Mouse (Mus musculus) gonadal fat pad, adult 2 months (tissue): ENCODE results near the gene P3h4. TPM values are rescaled to one million over a fixed set of nuclear protein-coding genes. Genes with fewer than 3 reads are reported as not detected.
A peak's percentile ranks its signal among the peaks of the same experiment; 100 is the strongest.

ENCODE experiments used
- DNase-seq: peaks from one replicate; pipeline ENCODE4 v3.0.0-alpha.2; 2012; ENCODE audit warnings: low read depth
- polyA plus RNA-seq: library from polyadenylated mRNA; depleted of rRNA; stranded (reverse); fragments of >200 nt; gene quantifications from 2 replicates; pipeline ENCODE4 v1.2.3, GENCODE M21; 2012

P3h4 gene
- polyA plus RNA-seq, 1 experiment: 35.4 TPM

DNA sequence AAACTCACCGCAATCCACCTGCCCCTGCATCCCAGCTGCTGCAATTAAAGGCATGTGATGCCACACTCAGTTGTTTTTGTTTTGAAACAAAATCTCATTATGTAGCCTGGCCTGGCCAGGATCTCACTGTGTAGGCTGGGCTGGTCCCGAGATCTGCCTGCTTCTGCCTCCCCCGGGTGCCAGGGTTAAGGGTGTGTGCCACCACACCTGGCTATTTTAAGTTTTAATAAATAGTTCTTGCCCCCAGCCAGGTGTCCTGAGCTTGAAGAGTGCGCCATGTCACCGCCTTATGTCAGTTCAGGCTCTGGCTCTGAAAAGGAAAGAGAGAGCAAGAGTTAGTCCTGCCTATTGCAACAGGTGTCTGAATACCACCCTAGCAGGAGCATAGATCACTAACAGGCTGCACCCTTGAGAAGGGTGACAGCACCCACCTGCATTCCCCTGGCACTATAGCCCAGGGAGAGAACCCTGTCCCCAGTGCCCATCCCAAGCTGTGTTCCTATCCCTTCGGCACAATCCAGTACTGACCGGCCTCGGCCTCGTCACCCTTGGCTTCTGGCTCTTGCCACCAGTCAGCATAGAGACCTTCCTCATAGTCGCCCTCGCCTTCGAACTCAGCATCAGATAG is 5.7 kb downstream of the P3h4 start:
- DNase-seq: no peak

DNA sequence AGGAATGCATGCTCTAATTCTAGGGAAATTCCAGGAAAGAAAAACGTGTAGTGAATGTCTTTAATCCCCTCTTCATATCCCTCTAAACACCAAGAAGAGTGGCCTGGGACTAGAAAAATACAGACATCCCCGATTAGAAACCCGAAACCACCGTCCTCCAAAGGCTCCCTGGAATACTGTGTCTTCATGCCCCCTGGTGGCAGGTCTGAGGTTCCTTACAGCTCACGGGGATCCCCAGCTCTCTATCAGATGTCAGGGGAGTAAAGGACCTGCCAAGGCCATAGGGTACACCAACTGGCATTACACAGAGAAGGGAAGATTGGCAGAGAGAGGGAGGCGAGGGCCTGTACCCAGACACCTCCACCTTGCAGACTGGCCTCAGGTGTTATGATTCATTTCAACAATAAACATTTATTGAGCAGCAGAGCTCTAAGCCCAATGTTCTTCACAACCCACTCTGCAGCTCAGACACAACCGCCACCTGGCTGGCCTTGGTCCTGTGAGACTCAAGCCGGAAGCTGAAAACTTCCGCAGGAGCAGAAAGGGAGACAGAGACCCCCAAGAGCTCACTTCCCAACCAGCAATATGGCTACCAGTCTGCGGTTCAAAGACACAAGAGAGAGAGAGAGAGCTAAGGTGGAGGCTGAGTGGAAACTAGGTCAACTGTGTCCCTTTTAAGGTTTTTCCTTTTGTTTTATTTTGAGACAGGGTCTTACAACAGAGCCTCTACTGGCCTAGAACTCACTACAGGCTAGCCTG is 6.4 kb downstream of the P3h4 start:
- DNase-seq: no peak

DNA sequence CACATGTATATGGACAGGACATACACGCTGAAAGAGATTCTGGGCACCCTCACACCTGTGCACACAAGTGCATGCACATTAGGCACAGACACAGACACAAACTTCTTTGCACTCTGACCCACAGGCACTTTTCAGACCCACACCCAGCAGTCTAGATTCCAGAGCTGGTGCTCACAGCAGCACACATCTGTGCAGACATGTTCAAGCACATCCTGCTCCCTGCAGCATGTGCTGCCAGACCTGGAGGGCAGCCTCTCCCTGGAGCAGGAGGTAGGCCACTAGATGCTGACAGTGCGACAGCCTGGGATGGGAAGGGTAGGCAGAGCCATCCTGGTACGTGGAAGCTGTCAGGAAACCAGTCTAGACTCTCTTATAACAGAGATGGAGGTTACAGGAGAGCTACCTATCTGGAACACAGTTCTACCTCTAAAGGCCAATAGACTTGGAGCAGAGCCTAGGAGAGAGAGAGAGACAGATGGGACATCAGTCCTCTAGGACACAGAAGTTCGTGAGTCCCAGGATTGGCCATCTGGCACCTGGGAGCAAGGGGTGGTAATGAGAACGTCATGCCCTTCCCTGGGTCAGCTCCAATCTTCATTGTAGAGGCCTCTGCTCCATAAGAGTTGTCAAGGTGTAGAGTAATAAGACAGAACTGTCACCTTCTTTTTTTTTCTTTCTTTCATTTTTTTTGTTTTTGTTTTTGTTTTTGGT is 7.5 kb downstream of the P3h4 start:
- no peak for DNase-seq

GRCm38 (mm10) chr11:100406273-100406672 is 8.4 kb downstream of the P3h4 start:
- DNase-seq: no peak

GRCm38 (mm10) chr11:100404456-100405074 is 10.1 kb downstream of the P3h4 start:
- no peak for DNase-seq

DNA sequence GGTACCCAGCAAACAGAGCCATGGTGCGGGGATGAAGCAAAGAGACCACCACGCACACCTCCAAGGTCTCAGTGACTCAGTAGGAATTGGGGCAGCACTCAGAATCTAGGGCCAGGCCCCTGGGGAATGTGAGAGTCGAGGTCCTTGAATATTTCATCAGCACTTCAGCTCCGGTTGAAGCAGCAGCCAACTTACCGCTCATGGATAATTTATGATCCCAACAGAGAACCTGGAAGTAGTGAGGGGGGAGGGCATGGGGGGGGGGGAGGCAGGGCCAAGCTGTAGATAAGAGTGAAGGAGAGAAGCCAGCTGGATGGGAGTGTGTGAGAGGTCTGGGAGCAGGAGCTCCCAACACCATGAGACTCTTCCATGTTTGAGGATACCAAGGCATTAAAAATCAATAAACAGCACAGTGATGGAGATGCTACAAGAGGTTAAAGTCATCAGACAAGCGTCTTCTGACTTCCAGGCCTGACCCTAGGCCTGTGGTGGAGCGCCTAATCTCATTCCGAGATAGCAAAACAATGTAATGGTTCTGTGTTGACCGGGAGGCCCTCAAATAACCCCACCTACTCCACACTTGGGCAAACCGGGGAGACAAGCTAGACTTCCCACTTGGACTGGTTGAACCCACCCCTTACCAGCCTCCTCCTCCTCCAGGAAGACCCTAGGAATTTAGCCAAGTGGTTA is 11.0 kb downstream of the P3h4 start:
- DNase-seq: no peak

GRCm38 (mm10) chr11:100402682-100403081 is 12.0 kb downstream of the P3h4 start:
- no peak for DNase-seq

- DNase-seq: no peak
These were observed 12.4 kb downstream of the P3h4 start for GRCm38 (mm10) chr11:100402240-100402639.

DNA sequence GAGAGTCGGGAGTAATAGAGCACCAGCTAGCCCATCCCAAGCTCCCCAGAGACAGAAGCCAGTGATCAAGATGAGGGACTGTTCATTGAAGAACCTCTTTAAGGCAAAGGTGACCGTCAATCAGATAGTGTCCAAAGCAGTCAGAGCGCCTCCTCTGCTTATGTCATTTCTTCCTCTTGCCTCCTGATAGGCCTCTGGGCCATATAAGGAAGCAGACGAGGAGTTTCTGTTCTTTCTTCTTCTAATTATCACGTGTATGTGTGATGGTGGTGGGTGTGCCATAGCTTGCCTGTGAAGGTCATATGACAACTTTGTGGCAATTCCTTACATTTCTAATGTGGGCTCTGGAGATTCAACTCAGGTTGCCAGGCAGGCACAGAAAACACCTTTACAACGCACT is 13.8 kb downstream of the P3h4 start:
- DNase-seq: no peak

GRCm38 (mm10) chr11:100399727-100400538 is 14.7 kb downstream of the P3h4 start:
- no peak for DNase-seq

- no peak for DNase-seq
These were observed 15.3 kb downstream of the P3h4 start for GRCm38 (mm10) chr11:100399320-100399719.

GRCm38 (mm10) chr11:100398517-100398916 is 16.1 kb downstream of the P3h4 start:
- DNase-seq: no peak

DNA sequence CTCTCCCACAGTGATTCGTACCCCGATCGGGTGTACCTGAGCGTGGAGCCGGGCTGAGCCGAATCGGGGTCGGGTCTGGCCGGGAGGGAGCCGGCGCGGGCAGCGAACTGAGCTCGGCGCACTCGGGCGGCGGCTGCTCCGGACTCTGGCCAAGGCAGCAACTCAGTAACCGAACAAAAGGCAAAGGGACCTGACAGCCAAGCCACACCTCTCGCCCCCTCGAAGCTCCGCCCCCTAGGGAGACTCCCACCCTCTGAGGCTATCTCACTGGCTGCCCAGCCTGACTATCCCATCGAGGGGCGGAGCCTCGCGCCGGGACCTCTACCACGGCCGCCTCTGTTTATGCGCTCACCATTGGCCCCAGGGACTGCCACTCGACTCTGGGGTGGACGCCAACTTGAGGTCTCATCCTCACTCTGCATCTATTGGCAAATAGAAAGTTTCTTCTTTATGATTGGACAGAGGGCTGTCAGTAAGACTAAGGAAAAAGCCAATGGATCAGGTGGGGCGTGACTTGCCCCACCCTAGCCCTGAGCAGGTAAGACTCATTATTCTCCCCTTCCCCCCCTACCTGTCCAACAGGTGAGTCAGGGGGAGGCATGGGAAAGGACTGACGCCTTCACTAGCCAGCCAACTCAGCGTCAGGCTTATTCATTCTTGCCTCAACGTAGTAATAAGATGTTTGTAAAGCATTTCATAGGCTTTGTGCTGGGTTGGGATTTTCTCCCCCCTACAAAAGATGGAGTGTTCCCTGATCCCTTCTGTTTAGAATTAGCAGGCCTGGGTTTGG is 16.8 kb downstream of the P3h4 start, which contains the start of gene Jup:
TSS of gene Jup (minus strand) at position 164 of the 790 bp plus-strand sequence.
- peak; percentile 98 for DNase-seq

GRCm38 (mm10) chr11:100396886-100397599 is 17.6 kb downstream of the P3h4 start:
- DNase-seq: no peak

- DNase-seq: no peak
These were observed 18.6 kb downstream of the P3h4 start for GRCm38 (mm10) chr11:100395861-100396631.

DNA sequence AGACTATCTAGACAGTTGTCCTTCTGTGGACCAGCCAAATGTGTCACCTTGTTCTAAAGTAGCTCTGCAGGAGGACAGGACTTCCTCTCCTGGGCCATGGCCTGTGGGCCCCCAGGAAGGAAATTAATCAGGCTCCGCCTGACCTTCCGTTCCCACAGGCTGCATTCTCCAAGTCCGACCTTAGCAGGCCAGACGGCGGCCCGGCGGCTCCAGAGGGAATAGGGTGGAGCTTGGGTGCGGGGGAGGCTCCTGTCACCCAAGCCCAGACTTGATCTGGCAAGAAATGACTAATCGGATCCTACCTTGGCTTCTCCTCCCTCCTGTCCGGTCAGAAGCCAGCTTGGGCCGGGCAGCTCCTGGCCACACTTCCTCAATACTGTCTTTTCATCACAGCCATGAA is 19.4 kb downstream of the P3h4 start:
- no peak for DNase-seq

- no peak for DNase-seq
These were observed 20.1 kb downstream of the P3h4 start for GRCm38 (mm10) chr11:100394353-100395074.

- DNase-seq: no peak
These were observed 20.9 kb downstream of the P3h4 start for GRCm38 (mm10) chr11:100393733-100394132.
